Mouse (Mus musculus) 416B (cell line): ENCODE results near the gene Sfr1.

Source experiments
- DNase-seq: peaks from one replicate; pipeline ENCODE4 v3.0.0; 2011; ENCODE audit warnings: low read depth

The Sfr1 gene

DNA sequence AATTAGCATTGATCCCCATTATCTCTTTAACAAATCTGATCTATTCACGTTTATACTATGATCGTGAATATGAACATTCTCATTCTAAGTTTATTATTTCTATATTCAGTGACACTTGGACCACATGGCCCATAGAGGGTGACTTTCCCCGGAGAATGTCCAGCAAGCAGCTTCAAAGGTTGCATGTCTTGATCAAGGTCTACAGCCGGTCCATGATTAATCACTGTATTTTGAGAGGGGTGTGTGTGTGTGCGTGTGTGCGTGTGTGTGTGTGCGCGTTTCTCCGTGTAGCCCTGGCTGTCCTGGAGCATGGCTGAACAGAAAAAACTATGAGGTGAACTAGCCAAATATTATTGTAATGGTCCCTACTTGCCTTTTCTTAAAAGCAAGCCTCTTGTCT is 21.0 kb downstream of the Sfr1 start:
- DNase-seq: no peak

DNA sequence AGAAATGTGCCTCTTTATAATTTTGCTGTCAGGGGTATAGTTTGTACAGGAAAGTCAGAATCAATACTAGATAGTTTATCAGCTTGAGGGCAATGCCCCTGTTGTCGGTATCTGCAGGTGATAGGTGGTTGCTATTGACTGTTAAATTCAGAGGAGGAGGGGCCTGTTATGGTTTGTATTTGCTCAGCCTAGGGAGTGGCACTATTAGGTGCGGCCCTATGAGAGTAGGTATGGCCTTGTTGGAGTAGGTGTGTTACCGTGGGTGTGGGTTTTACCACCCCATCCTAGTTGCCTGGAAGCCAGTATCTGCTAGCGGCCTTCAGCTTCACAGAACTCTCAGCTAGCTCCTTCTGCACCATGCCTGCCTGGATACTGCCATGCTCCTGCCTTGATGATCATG is 22.4 kb downstream of the Sfr1 start:
- DNase-seq: no peak

DNA sequence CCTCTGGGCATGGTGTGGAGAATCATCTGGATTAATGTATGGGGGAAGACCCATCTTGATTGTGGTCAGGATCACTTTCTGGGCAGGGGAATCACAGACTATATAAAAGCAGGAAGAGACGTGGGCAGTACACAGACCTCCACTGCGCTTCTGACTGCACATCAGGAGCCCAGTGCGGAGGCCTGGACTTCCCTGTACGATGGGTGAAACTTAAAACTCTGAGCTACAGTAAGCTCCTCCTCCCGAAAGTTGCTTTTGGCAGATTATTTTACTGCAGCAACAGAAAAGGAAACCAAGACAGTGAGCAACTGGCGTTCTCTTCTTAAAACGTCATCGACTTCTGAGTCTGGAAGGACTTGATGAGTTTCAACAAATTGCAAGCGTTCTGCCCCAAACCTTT is 23.4 kb downstream of the Sfr1 start:
- DNase-seq: peak; percentile 62

DNA sequence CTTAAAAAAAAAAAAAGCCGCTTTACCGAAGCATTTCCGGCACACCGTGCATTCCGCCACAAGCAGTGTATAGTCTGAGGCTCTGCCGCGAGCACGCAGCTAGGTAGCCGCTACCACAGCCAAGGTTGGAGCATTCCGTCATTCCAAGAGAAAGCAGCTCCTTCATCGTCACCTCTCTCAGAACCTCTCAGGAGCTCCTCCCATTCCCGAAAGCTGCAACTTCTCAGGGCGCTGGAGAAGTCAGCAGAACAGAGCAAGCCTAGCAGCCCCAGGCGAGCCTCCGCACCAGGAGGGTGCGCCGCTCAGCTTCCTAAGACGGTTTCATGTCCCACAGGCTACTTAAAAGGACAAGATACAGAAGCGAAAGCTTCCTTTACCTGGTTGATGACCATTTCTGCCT is 24.1 kb downstream of the Sfr1 start:
- DNase-seq: no peak

DNA sequence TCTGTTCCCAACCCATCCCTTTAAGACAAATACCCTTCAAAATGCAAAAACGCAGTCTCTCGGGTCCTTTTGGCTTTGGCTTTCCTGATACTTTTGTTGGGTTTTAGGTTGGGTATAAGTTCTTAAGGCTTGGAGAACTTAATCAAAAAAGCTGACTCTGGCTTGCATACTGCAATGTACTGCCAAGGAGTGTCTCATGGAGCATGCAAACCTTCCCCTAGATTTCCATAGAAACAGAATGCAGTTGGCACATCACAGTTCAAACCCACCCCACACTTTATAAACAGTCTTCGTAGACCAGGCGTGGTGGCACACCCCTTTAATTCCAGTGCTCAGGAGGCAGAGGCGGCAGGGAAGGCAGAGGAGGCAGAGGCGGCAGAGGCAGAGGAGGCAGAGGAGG is 46.4 kb downstream of the Sfr1 start:
- DNase-seq: no peak

DNA sequence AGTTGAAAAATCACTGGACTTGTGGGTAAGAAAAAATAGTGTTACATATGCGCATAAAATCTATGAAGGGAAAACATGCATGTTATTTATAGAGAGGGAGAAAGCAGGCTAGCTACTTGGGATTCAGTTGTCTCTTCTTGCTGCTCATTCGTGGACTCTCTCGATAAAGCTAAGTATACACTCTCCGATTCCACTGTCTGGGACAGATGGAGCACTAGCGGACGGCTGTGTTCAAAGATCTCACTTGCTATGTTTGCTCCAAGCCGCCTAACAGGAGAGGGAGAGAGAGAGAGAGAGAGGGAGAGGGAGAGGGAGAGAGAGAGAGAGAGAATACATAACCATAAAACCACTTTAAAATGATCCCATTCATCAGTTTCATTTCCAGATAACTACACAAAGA is 48.7 kb downstream of the Sfr1 start:
- no peak for DNase-seq

DNA sequence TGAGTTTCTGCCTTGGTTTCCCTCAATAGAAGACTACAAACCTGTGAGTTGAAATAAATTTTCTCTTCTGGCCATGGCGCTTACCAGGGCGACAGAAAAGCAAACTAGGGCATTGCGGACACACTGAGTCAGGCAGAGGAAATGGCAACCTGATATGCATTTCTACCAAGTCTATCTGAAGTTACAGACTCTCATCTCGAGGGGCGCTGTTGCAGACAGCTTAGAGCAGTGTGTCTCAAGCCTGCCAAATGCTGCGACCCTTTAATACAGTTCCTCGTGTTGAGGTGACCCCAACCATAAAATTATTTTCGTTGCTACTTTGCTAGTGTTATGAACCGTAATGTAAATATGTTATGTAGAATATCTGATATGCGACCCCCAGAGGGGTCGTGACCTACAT is 49.5 kb downstream of the Sfr1 start:
- DNase-seq: peak; percentile 13

DNA sequence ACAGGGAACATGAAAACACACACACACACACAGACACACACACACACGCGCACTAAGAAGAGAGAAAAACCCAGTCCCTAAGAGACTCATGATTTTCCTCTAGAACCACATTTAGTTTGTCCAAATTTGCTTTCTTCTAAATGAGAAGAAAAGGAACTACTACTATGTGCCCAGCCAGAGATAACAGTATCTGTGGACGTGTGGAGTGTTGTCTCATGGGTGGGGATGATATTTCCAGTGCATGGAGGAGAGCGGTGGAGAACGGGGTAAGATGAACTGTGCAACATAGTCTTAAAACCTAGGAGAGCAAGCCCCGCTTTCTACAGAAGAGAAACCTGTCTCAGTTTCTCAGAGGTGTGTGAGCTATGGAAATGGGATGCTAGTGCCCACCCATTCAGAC is 52.4 kb downstream of the Sfr1 start:
- DNase-seq: no peak
